Mouse (Mus musculus): ENCODE measurements around the gene Dohh. TPM values are rescaled to one million over a fixed set of nuclear protein-coding genes. Genes with fewer than 3 reads are reported as not detected.

Dohh gene
- polyA plus RNA-seq, 1 experiment: 113 TPM

DNA sequence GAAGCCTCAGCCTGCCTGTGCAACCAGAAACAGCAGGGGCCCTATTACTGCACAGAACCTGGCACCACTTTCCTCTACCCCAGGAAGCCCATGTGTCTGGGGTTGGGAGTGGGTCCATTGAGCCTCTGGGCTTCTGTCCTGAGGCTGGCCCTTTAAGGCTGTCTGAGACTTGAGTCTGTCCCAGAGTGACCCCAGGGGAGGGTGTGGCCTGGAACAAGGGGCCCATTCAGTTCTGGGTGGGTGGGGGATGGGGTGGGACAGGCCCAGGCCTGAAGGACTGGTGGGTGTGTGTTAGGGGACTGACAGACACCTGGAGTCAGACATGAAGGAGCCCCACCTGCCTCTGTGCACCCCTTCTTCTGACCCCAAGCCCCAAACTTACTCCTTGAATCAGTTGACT lies 30.5 kb downstream of the Dohh start:
- no peak; the same call in 1 of the 2 replicates for TF ChIP-seq POLR2A (IDR thresholded peaks at IDR 0.05; ENCODE audit: low read depth, low read length)
- no peak for TF ChIP-seq CTCF (IDR thresholded peaks at IDR 0.05; ENCODE audit: extremely low read depth, insufficient read length, insufficient replicate concordance, low read depth, low read length)
- Histone ChIP-seq H3K27me3 (ENCODE audit: control insufficient read depth, insufficient read depth, low read length) (no peaks in the 10 kb centered on the region), H3K36me3 (ENCODE audit: control insufficient read depth, insufficient read depth, low read length) (no peaks in the 10 kb centered on the region; the same call in 1 of the 2 replicates), H3K27ac (ENCODE audit: insufficient read depth, low read depth, low read length) (peak overlapping the region; percentile 75), H3K4me1 (ENCODE audit: control insufficient read depth, insufficient read depth, insufficient read length, low read length) (peaks cover 75% of the 10 kb centered on the region), H3K4me3 (ENCODE audit: low read depth, low read length) (no peak overlapping the region)

- TF ChIP-seq CTCF (IDR thresholded peaks at IDR 0.05; ENCODE audit: extremely low read depth, insufficient read length, insufficient replicate concordance, low read depth, low read length) (no peak), POLR2A (IDR thresholded peaks at IDR 0.05; ENCODE audit: low read depth, low read length) (no peak)
- Histone ChIP-seq H3K27me3 (ENCODE audit: control insufficient read depth, insufficient read depth, low read length) (no peaks in the 10 kb centered on the region), H3K36me3 (ENCODE audit: control insufficient read depth, insufficient read depth, low read length) (no peaks in the 10 kb centered on the region; the same call in 1 of the 2 replicates), H3K27ac (ENCODE audit: insufficient read depth, low read depth, low read length) (peak overlapping the region; percentile 70), H3K4me3 (ENCODE audit: low read depth, low read length) (no peak overlapping the region), H3K4me1 (ENCODE audit: control insufficient read depth, insufficient read depth, insufficient read length, low read length) (peaks cover 74% of the 10 kb centered on the region)
- WGBS: 51% methylated on average over 5 of the region's 5 CpGs
Measured at GRCm38 (mm10) chr10:81415146-81415545, 30.9 kb downstream of the Dohh start.

- WGBS: 48% methylated on average over 17 of the region's 17 CpGs
- Histone ChIP-seq H3K27me3 (ENCODE audit: control insufficient read depth, insufficient read depth, low read length) (no peaks in the 10 kb centered on the region), H3K4me3 (ENCODE audit: low read depth, low read length) (no peak overlapping the region), H3K36me3 (ENCODE audit: control insufficient read depth, insufficient read depth, low read length) (no peaks in the 10 kb centered on the region; the same call in 1 of the 2 replicates), H3K4me1 (ENCODE audit: control insufficient read depth, insufficient read depth, insufficient read length, low read length) (peaks cover 69% of the 10 kb centered on the region), H3K27ac (ENCODE audit: insufficient read depth, low read depth, low read length) (peak overlapping the region; percentile 70)
- TF ChIP-seq POLR2A (IDR thresholded peaks at IDR 0.05; ENCODE audit: low read depth, low read length) (no peak), CTCF (IDR thresholded peaks at IDR 0.05; ENCODE audit: extremely low read depth, insufficient read length, insufficient replicate concordance, low read depth, low read length) (no peak)
Measured at GRCm38 (mm10) chr10:81415549-81416310, 31.5 kb downstream of the Dohh start.

DNA sequence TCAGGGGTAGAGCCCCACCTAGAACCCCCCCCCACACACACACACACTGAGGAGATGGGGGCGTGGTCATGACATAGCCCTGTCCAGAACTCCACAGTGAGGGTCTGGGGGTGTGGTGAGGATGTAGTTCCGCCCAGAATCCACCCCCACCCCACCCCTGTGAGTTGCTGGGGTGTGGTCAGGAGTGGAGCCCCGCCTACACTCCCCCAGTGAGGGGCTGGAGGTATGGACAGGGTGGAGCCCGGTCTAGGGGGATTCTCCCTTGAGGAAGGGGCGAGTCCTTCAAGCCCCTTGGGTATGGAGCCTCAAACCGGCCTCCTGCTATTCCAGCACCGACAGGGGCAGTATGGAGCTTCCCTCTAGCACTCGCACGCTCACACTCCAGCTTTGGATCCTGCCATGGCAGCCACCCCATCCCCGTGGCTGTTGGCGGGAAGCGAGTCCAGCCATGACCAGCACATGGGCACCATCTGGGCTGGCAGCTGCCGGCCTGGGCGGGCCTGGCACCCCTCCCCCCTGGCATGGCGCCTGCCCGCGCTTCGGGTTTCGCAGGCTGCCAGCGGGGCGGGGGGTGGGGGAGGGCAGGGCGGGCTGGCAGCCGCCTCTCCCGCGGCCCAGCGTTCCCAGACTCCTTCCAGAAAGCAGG lies 32.5 kb downstream of the Dohh start:
- peak overlapping the region; percentile 47 for H3K4me3 ChIP-seq (ENCODE audit: low read depth, low read length)
- 6% methylated on average over 25 of the region's 26 CpGs for WGBS
- TF ChIP-seq CTCF (IDR thresholded peaks at IDR 0.05; ENCODE audit: extremely low read depth, insufficient read length, insufficient replicate concordance, low read depth, low read length): peak; percentile 38; the same call in 1 of the 2 replicates
- no peak for TF ChIP-seq POLR2A (IDR thresholded peaks at IDR 0.05; ENCODE audit: low read depth, low read length)

GRCm38 (mm10) chr10:81417227-81418215 lies 33.3 kb downstream of the Dohh start:
- peaks cover 52% of the 10 kb centered on the region for H3K4me1 ChIP-seq (ENCODE audit: control insufficient read depth, insufficient read depth, insufficient read length, low read length)
- 52% methylated on average over 12 of the region's 12 CpGs for WGBS
- no peaks in the 10 kb centered on the region for H3K27me3 ChIP-seq (ENCODE audit: control insufficient read depth, insufficient read depth, low read length)
- 0 out of 2 replicates have a peak, but pooled peaks have one; percentile 6 for TF ChIP-seq POLR2A (IDR thresholded peaks at IDR 0.05; ENCODE audit: low read depth, low read length)
- TF ChIP-seq CTCF (IDR thresholded peaks at IDR 0.05; ENCODE audit: extremely low read depth, insufficient read length, insufficient replicate concordance, low read depth, low read length): no peak
- no peaks in the 10 kb centered on the region; the same call in 1 of the 2 replicates for H3K36me3 ChIP-seq (ENCODE audit: control insufficient read depth, insufficient read depth, low read length)
- peak overlapping the region; percentile 14; the same call in 1 of the 2 replicates for H3K27ac ChIP-seq (ENCODE audit: insufficient read depth, low read depth, low read length)
- 0 out of 2 replicates have a peak overlapping the region, but pooled peaks have one; percentile 47 for H3K4me3 ChIP-seq (ENCODE audit: low read depth, low read length)

More for the DNA sequence above, 32.5 kb downstream of the Dohh start:
- Histone ChIP-seq H3K4me1 (ENCODE audit: control insufficient read depth, insufficient read depth, insufficient read length, low read length) (peaks cover 59% of the 10 kb centered on the region), H3K27ac (ENCODE audit: insufficient read depth, low read depth, low read length) (peak overlapping the region; percentile 20), H3K27me3 (ENCODE audit: control insufficient read depth, insufficient read depth, low read length) (no peaks in the 10 kb centered on the region), H3K36me3 (ENCODE audit: control insufficient read depth, insufficient read depth, low read length) (no peaks in the 10 kb centered on the region; the same call in 1 of the 2 replicates)

DNA sequence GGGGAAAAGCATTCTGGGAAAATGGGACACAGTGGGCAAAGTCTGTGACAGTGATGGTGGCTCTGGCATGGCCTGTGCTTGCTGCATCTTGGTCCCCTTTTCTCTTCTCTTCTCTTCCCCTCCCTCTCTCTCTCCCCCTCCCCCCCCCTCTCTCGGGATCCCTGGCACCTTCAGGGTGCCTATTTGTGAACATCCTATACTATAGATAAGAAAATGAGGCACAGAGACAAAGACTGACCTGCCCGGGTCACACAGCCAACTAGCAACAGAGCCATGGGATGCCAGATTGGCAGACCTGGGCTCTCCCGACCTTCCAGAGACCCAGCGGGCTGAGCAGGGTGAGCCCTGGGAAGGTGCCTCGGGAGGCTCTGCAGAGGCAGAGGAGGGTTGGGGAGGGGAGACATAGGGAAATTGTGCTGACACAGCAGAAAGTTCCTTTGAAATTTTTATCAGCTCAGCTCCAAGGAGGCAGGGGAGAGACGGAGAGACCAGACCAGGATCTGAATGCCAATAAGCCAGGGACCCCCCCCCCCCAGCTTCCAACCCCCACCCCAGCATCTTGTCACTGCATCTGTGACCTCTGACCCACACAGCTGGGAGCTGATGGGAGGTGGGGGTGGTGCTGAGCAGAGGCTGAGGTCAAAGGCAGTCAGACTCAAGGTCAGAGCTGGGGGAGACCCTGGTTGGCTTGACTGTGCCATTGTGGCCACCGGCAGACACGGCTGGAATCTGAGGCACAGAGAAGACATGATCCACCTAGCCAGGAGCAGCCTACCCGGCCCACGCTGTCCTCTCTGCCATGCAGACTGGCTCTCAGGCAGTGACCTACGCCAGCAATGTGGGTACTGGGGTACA lies 34.2 kb downstream of the Dohh start:
- WGBS: 71% methylated on average over 11 of the region's 11 CpGs
- TF ChIP-seq POLR2A (IDR thresholded peaks at IDR 0.05; ENCODE audit: low read depth, low read length): no peak
- TF ChIP-seq CTCF (IDR thresholded peaks at IDR 0.05; ENCODE audit: extremely low read depth, insufficient read length, insufficient replicate concordance, low read depth, low read length): no peak
- no peak overlapping the region for H3K27ac ChIP-seq (ENCODE audit: insufficient read depth, low read depth, low read length)
- H3K27me3 ChIP-seq (ENCODE audit: control insufficient read depth, insufficient read depth, low read length): no peaks in the 10 kb centered on the region
- no peaks in the 10 kb centered on the region; the same call in 1 of the 2 replicates for H3K36me3 ChIP-seq (ENCODE audit: control insufficient read depth, insufficient read depth, low read length)
- peaks cover 44% of the 10 kb centered on the region for H3K4me1 ChIP-seq (ENCODE audit: control insufficient read depth, insufficient read depth, insufficient read length, low read length)
- H3K4me3 ChIP-seq (ENCODE audit: low read depth, low read length): no peak overlapping the region

Measured in small intestine, adult 2 months (tissue).